Comparison of ENCODE assay signal across 8 mouse cellular contexts in genomic region chr15:98093121-98094011, GRCm38 (mm10). TPM values are rescaled to one million over a fixed set of nuclear protein-coding genes. Genes with fewer than 3 reads are reported as not detected.
DNase-seq lines count a peak whose midpoint lies in the region; ATAC-seq lines count a peak whose summit lies in the region.

Gene Senp1, minus strand, starts transcription at chr15:98093744.

- WGBS in hindbrain, embryonic 12.5 days, result under 1% methylated on average over 50 of the region's 58 CpGs

- peaks cover 12% of the 10 kb centered on the region for H3K4me1 ChIP-seq in hindbrain, embryonic 12.5 days

- peak; percentile 95 for DNase-seq in Muller cell, postnatal 12 days (ENCODE audit: inconsistent ontology term)
- peak; percentile 92 for DNase-seq in cerebellum, adult 9-11 months
- peak; percentile 84 to 89 for DNase-seq in frontal cortex, postnatal 10 days (ENCODE audit: low spot score in 2 of 2)
- DNase-seq in layer of hippocampus, postnatal 25 days (ENCODE audit: extremely low spot score in 1 of 2, low spot score in 1 of 2), result peak; percentile 82 to 83
- DNase-seq in lung, postnatal 25 days (ENCODE audit: low spot score), result peak; percentile 91
- DNase-seq in retina, embryonic 14.5 days (ENCODE audit: low spot score), result peak; percentile 89
- DNase-seq in thymus, postnatal 4 days, result peak; percentile 90

- peak; percentile 90 for ATAC-seq in hindbrain, embryonic 12.5 days (ENCODE audit: low FRiP score)

- H3K9me3 ChIP-seq in hindbrain, embryonic 12.5 days (replicated peaks), result no peaks in the 10 kb centered on the region

- no peaks in the 10 kb centered on the region for H3K36me3 ChIP-seq in hindbrain, embryonic 12.5 days

- H3K9ac ChIP-seq in hindbrain, embryonic 12.5 days, result peak within 1 kb of the TSS; percentile 88

- peak within 1 kb of the TSS; percentile 90 for H3K4me3 ChIP-seq in hindbrain, embryonic 12.5 days

- peak within 1 kb of the TSS; percentile 93 for H3K27ac ChIP-seq in hindbrain, embryonic 12.5 days

- peak within 1 kb of the TSS; percentile 71 for H3K4me2 ChIP-seq in hindbrain, embryonic 12.5 days (replicated peaks)

- no peaks in the 10 kb centered on the region for H3K27me3 ChIP-seq in hindbrain, embryonic 12.5 days

RNA-seq across cellular contexts. Expression of gene Senp1, which starts in this region (rescaled TPM):
- polyA plus RNA-seq in hindbrain, embryonic 12.5 days (2016; fragmentation: Nextera tagmentation; extraction: Ambion mirVana), result 38.7 and 39.1 TPM in 2 replicates
- total RNA-seq in layer of hippocampus, postnatal 25 days (2021), result 10 to 100 TPM; 10.8 to 12.6 TPM

Comparison
In these comparisons a context has a peak if more than half of its experiments do, and no peak if none do; other contexts are left out.
1. Peak in every context shown above with its lines: DNase-seq, ATAC-seq, H3K4me3 ChIP-seq and H3K27ac ChIP-seq.